Mouse (Mus musculus): ENCODE data around the gene Tada1. TPM values are rescaled to one million over a fixed set of nuclear protein-coding genes. Genes with fewer than 3 reads are reported as not detected.

Tada1 gene
- total RNA-seq, 2 experiments from 2014 or later = 36.0 to 36.8 TPM

Other genes with a start within 250 kb of the Tada1 start
- not detected for gene Gpa33, start 248.9 kb upstream of the Tada1 start, total RNA-seq (2021)
- gene Mael, start 140.3 kb upstream of the Tada1 start, total RNA-seq (2021) = under 1 TPM in 1 of 2 experiments, not detected in 1; 0.31 TPM
- gene Ildr2, start 125.0 kb upstream of the Tada1 start, total RNA-seq (2021) = 10 to 100 TPM; 66.8 to 70.1 TPM
- gene Pogk, start 30.8 kb downstream of the Tada1 start, total RNA-seq (2021) = 10 to 100 TPM; 28.2 to 31.9 TPM
- gene Gm4846, start 118.5 kb downstream of the Tada1 start, total RNA-seq (2021) = not detected